Mouse (Mus musculus) brown adipose tissue, adult 24 weeks (tissue): Measurements from ENCODE around the gene Tgfbr3l. TPM values are rescaled to one million over a fixed set of nuclear protein-coding genes. Genes with fewer than 3 reads are reported as not detected.
"Not testable (repeated sequence)": the region's sequence is repeated elsewhere in the genome, so short reads cannot be mapped to it uniquely, and the experiment has no call there.

ENCODE experiments used
- H3K27ac ChIP-seq: fragments of 200-500 bp; replicated peaks from 2 replicates; pipeline ENCODE4 v1.5.1; 2012; ENCODE audit warnings: low read depth, mild to moderate bottlenecking, low read length
- H3K4me1 ChIP-seq: fragments of 200-500 bp; 2 replicates; pipeline ENCODE4 v1.6.1; 2012; ENCODE audit warnings: low read length, mixed read lengths; ENCODE audit not compliant: control insufficient read depth, insufficient read depth, insufficient read length
- H3K4me3 ChIP-seq: fragments of 200-500 bp; 2 replicates; pipeline ENCODE4 v1.5.1; 2012; ENCODE audit warnings: low read depth, mild to moderate bottlenecking, low read length, moderate library complexity; ENCODE audit not compliant: insufficient read depth
- polyA plus RNA-seq: library from polyadenylated mRNA; stranded (reverse); fragments of >200 nt; gene quantifications from 2 replicates; pipeline ENCODE4 v1.2.4, GENCODE M21; 2012; ENCODE audit not compliant: missing spikeins, insufficient read depth, insufficient read length

Tgfbr3l gene
- polyA plus RNA-seq, 1 experiment: 1.5 TPM

- peak overlapping the region; percentile 96 for H3K4me3 ChIP-seq
- peaks cover 2% of the 10 kb centered on the region; the same call in 1 of the 2 replicates for H3K4me1 ChIP-seq
- 0 out of 2 replicates have a peak overlapping the region, but pooled peaks have one; percentile 40 for H3K27ac ChIP-seq
Observed at GRCm38 (mm10) chr8:4252116-4252760, 4.2 kb downstream of the Tgfbr3l start.

- H3K4me1 ChIP-seq: peaks cover 2% of the 10 kb centered on the region; the same call in 1 of the 2 replicates
- 0 out of 2 replicates have a peak within 1 kb of the TSS, but pooled peaks have one; percentile 72 for H3K27ac ChIP-seq
- H3K4me3 ChIP-seq: peak within 1 kb of the TSS; percentile 96
Observed at GRCm38 (mm10) chr8:4252934-4253841, 5.2 kb downstream of the Tgfbr3l start, which contains the start of gene Snapc2. Gene Snapc2, plus strand, starts transcription at chr8:4253080.

- peaks cover 6% of the 10 kb centered on the region; the same call in 1 of the 2 replicates for H3K4me1 ChIP-seq
- peak overlapping the region; percentile 10; the same call in 1 of the 2 replicates for H3K4me3 ChIP-seq
- no peak overlapping the region for H3K27ac ChIP-seq
Observed at GRCm38 (mm10) chr8:4254001-4254400, 6.0 kb downstream of the Tgfbr3l start.

GRCm38 (mm10) chr8:4255471-4255870, 7.5 kb downstream of the Tgfbr3l start:
- H3K4me1 ChIP-seq, H3K4me3 ChIP-seq, H3K27ac ChIP-seq: not testable (repeated sequence)

GRCm38 (mm10) chr8:4256911-4257310, 8.9 kb downstream of the Tgfbr3l start:
- no peak overlapping the region for H3K4me3 ChIP-seq
- peaks cover 6% of the 10 kb centered on the region; the same call in 1 of the 2 replicates for H3K4me1 ChIP-seq
- H3K27ac ChIP-seq: no peak overlapping the region

GRCm38 (mm10) chr8:4257350-4257749, 9.3 kb downstream of the Tgfbr3l start:
- H3K27ac ChIP-seq: no peak overlapping the region
- H3K4me3 ChIP-seq: no peak overlapping the region
- peaks cover 6% of the 10 kb centered on the region; the same call in 1 of the 2 replicates for H3K4me1 ChIP-seq

GRCm38 (mm10) chr8:4258233-4258632, 10.2 kb downstream of the Tgfbr3l start:
- Histone ChIP-seq H3K4me1 (peaks cover 3% of the 10 kb centered on the region; the same call in 1 of the 2 replicates), H3K27ac (no peak overlapping the region), H3K4me3 (peak overlapping the region; percentile 47)

- no peak overlapping the region for H3K27ac ChIP-seq
- H3K4me1 ChIP-seq: peaks cover 3% of the 10 kb centered on the region; the same call in 1 of the 2 replicates
- H3K4me3 ChIP-seq: peak overlapping the region; percentile 47
Observed at GRCm38 (mm10) chr8:4258678-4259077, 10.7 kb downstream of the Tgfbr3l start.

- Histone ChIP-seq H3K4me3 (peak within 1 kb of the TSS; percentile 47), H3K27ac (no peak within 1 kb of the TSS), H3K4me1 (peaks cover 3% of the 10 kb centered on the region; the same call in 1 of the 2 replicates)
Observed at GRCm38 (mm10) chr8:4259125-4259804, 11.3 kb downstream of the Tgfbr3l start, which contains the start of gene Ctxn1. Gene Ctxn1, minus strand, starts transcription at chr8:4259274.

GRCm38 (mm10) chr8:4259805-4260170, 11.8 kb downstream of the Tgfbr3l start:
- H3K4me3 ChIP-seq: no peak overlapping the region
- H3K27ac ChIP-seq: no peak overlapping the region

GRCm38 (mm10) chr8:4263105-4263791, 15.2 kb downstream of the Tgfbr3l start:
- Histone ChIP-seq H3K27ac (no peak overlapping the region), H3K4me3 (no peak overlapping the region), H3K4me1 (peaks cover 3% of the 10 kb centered on the region; the same call in 1 of the 2 replicates)

More at GRCm38 (mm10) chr8:4259805-4260170, 11.8 kb downstream of the Tgfbr3l start:
- peaks cover 3% of the 10 kb centered on the region; the same call in 1 of the 2 replicates for H3K4me1 ChIP-seq

GRCm38 (mm10) chr8:4265160-4265914, 17.3 kb downstream of the Tgfbr3l start:
- Histone ChIP-seq H3K4me3 (no peak overlapping the region), H3K27ac (no peak overlapping the region), H3K4me1 (no peaks in the 10 kb centered on the region)

- Histone ChIP-seq H3K4me3 (no peak overlapping the region), H3K4me1 (no peaks in the 10 kb centered on the region), H3K27ac (no peak overlapping the region)
Observed at GRCm38 (mm10) chr8:4267627-4268026, 19.6 kb downstream of the Tgfbr3l start.

- H3K27ac ChIP-seq: no peak overlapping the region
- no peaks in the 10 kb centered on the region for H3K4me1 ChIP-seq
- H3K4me3 ChIP-seq: no peak overlapping the region
Observed at GRCm38 (mm10) chr8:4269609-4270008, 21.6 kb downstream of the Tgfbr3l start.
